Mouse (Mus musculus) intestine, embryonic 14.5 days (tissue): ENCODE measurements at regions not wholly inside any gene's neighbourhood (a gene's known extent, or its start where the extent isn't known, plus 50 kb on each side); places are given as distances from the start of the nearest gene placed in this dataset.

Experiments used
- ATAC-seq: fragments of 200-750 bp; cut with Nextera tagmentation; replicated peaks from 2 replicates; pipeline ENCODE4 v1.8.0; 2017; ENCODE audit warnings: low read depth, moderate number of reproducible peaks, moderate TSS enrichment, moderate library complexity; ENCODE audit not compliant: low FRiP score, low TSS enrichment
- DNase-seq: peaks from one replicate; pipeline ENCODE4 v3.0.0-alpha.2; 2018; ENCODE audit warnings: low spot score
- H3K27ac ChIP-seq: fragments of 300-500 bp; sonication (generic); 2 replicates; pipeline ENCODE4 v1.5.1; 2014; ENCODE audit warnings: low read depth, mild to moderate bottlenecking, control low read depth
- H3K27me3 ChIP-seq: fragments of 300-500 bp; sonication (generic); replicated peaks from 2 replicates; pipeline ENCODE4 v1.6.1; 2014; ENCODE audit warnings: low read length, control low read depth; ENCODE audit not compliant: control insufficient read depth, insufficient read depth
- H3K36me3 ChIP-seq: fragments of 300-500 bp; sonication (generic); 2 replicates; pipeline ENCODE4 v1.6.1; 2014; ENCODE audit warnings: low read length, control low read depth; ENCODE audit not compliant: control insufficient read depth, insufficient read depth
- H3K4me1 ChIP-seq: fragments of 300-500 bp; sonication (generic); replicated peaks from 2 replicates; pipeline ENCODE4 v1.6.1; 2014; ENCODE audit warnings: low read length, control low read depth, mixed read lengths; ENCODE audit not compliant: control insufficient read depth, insufficient read depth
- H3K4me2 ChIP-seq: fragments of 300-500 bp; sonication (generic); 2 replicates; pipeline ENCODE4 v1.6.1; 2014; ENCODE audit warnings: low read length
- H3K4me3 ChIP-seq: fragments of 300-500 bp; sonication (generic); 2 replicates; pipeline ENCODE4 v1.5.1; 2014; ENCODE audit warnings: low read depth, low read length, control low read depth, mixed read lengths
- H3K9ac ChIP-seq: fragments of 300-500 bp; sonication (generic); 2 replicates; pipeline ENCODE4 v1.6.1; 2014; ENCODE audit warnings: mild to moderate bottlenecking, low read length
- H3K9me3 ChIP-seq: fragments of 300-500 bp; sonication (generic); 2 replicates; pipeline ENCODE4 v1.6.1; 2016; ENCODE audit warnings: low read length, control low read depth; ENCODE audit not compliant: control insufficient read depth
- WGBS: fragments of 180-500 bp; shearing (Covaris S2); extraction: QIAGEN DNeasy Blood & Tissue Kit; methylation state at CpG from one replicate; pipeline ENCODE4 v1.1.7; 2014; 5-methylcytosine and 5-hydroxymethylcytosine counted together

DNA sequence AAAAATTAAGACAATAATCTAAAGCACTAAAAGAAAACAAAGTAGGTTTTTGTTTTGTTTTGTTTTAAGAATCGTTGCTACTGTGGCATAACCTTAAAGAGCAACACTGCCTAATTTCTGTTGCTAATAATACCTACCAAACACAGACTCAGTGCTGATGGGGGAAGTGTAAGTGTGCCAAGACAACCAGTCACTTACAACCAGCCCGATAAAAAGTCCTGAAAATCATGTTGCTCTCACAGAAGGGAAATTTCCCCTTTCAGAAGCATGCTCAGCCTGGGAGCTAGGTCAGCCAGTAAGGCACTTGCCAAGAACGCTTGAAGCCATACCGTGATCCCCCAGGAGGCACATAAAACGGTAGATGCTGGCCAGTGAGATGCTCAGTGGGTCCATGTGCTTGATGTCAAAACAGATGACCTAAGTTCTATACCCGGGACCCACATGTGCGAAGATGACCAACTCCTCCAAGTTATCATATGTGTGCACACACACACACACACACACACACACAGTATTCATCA is 324.4 kb upstream of the Noct start:
- no peak overlapping the region for H3K27ac ChIP-seq
- H3K9me3 ChIP-seq: no peaks in the 10 kb centered on the region
- no peak overlapping the region for H3K4me2 ChIP-seq
- no peak for ATAC-seq
- no peak overlapping the region for H3K9ac ChIP-seq
- WGBS: 83% methylated on average over 7 of the region's 7 CpGs
- no peaks in the 10 kb centered on the region; the same call in 1 of the 2 replicates for H3K4me1 ChIP-seq
- no peak overlapping the region for H3K4me3 ChIP-seq
- no peaks in the 10 kb centered on the region for H3K36me3 ChIP-seq
- H3K27me3 ChIP-seq: no peaks in the 10 kb centered on the region
- no peak for DNase-seq

DNA sequence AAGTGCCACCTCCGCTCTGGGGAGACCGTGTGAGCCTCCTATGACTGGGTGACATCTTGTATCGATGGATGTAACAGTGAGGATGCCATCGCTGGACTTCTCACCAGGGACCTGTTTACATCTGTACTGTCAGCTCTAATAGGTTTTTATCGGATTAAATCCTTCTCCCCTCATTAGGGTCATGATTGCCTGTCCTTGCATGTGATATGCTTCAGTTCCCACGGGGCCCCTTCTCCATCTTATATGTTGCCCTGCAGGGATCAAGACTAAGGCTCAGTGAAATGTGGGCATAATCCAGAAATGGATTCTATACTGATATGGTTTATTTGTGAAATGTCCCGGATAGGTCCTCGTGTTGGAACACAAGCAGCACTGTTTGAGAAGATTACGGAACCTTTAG is 323.7 kb upstream of the Noct start:
- Histone ChIP-seq H3K9ac (no peak overlapping the region), H3K27ac (no peak overlapping the region), H3K27me3 (no peaks in the 10 kb centered on the region), H3K4me1 (no peaks in the 10 kb centered on the region; the same call in 1 of the 2 replicates), H3K4me3 (no peak overlapping the region), H3K4me2 (no peak overlapping the region), H3K9me3 (no peaks in the 10 kb centered on the region), H3K36me3 (no peaks in the 10 kb centered on the region)
- ATAC-seq (no peak), DNase-seq (no peak)
- 94% methylated on average over 9 of the region's 9 CpGs for WGBS

DNA sequence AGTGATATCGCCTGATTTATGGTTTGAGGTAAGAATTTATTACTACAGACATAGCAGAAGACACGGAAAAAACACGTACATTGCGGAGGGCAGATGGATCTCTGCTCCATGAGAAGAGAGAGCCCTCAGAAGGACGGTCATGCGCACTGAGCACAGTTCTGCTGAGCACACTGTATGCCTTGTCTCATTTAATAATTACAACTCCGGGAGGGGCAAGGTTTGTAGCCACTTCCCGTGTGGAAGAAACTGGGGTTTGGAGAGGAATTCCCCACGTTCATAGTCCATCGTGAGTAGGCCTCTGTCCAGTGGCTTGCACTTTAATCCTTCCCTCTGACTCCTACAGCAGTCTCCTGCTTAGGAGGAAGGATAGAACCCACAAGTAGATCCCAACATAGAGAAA is 322.9 kb upstream of the Noct start:
- Histone ChIP-seq H3K9me3 (no peaks in the 10 kb centered on the region), H3K27me3 (no peaks in the 10 kb centered on the region), H3K36me3 (no peaks in the 10 kb centered on the region), H3K4me3 (no peak overlapping the region), H3K4me1 (no peaks in the 10 kb centered on the region; the same call in 1 of the 2 replicates), H3K9ac (no peak overlapping the region), H3K4me2 (no peak overlapping the region), H3K27ac (no peak overlapping the region)
- ATAC-seq: no peak
- WGBS: 89% methylated on average over 10 of the region's 10 CpGs
- DNase-seq: no peak

DNA sequence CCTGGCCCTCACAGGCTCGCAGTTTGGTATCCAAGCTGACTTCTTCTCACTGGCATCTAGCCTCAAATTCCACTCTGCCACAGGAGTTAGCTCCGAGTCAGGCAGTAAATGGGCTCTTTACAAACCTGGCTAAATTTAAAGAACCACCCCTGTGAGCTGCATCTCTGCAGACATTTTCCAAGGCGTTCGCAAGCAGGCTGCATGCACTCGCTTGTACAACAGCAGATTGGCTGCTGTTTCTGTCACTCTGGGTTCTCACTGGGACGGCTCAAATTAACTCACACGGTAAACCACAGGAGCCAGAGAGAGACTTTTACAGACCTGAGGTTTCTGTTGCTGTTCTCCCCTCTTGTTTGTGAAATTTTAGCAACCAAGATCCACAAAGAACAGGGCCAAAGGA is 321.3 kb upstream of the Noct start:
- DNase-seq: no peak
- H3K4me3 ChIP-seq: no peak overlapping the region
- 55% methylated on average over 7 of the region's 7 CpGs for WGBS

DNA sequence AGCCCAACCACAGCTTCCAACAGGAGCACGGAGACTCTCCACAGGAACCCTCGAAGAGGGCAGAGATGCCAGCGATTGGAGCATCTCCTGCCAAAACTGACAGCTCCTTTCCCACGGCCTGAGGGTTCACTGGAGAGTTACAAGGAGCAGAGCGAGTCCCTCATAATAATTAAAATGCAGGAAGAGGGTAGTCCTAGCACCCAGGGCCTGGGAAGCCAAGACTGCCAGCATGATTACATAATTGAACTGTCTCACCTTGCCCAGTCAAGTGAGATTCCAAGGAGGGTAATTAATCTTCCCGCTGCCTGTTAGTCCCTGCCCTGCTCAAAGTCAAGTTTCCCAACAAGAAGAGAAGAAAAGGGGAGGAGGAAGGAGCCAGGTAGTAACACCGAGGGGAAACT is 319.5 kb upstream of the Noct start:
- H3K4me2 ChIP-seq: no peak overlapping the region
- no peak overlapping the region for H3K27ac ChIP-seq
- H3K4me3 ChIP-seq: no peak overlapping the region
- 39% methylated on average over 7 of the region's 7 CpGs for WGBS
- H3K27me3 ChIP-seq: no peaks in the 10 kb centered on the region
- no peaks in the 10 kb centered on the region for H3K9me3 ChIP-seq
- DNase-seq (no peak), ATAC-seq (no peak)
- H3K36me3 ChIP-seq: no peaks in the 10 kb centered on the region
- no peaks in the 10 kb centered on the region; the same call in 1 of the 2 replicates for H3K4me1 ChIP-seq
- H3K9ac ChIP-seq: no peak overlapping the region

More for the DNA sequence above, 321.3 kb upstream of the Noct start:
- no peaks in the 10 kb centered on the region for H3K36me3 ChIP-seq
- H3K4me2 ChIP-seq: no peak overlapping the region
- H3K9me3 ChIP-seq: no peaks in the 10 kb centered on the region
- no peaks in the 10 kb centered on the region for H3K27me3 ChIP-seq
- no peaks in the 10 kb centered on the region; the same call in 1 of the 2 replicates for H3K4me1 ChIP-seq
- ATAC-seq: no peak
- H3K27ac ChIP-seq: no peak overlapping the region
- H3K9ac ChIP-seq: no peak overlapping the region

DNA sequence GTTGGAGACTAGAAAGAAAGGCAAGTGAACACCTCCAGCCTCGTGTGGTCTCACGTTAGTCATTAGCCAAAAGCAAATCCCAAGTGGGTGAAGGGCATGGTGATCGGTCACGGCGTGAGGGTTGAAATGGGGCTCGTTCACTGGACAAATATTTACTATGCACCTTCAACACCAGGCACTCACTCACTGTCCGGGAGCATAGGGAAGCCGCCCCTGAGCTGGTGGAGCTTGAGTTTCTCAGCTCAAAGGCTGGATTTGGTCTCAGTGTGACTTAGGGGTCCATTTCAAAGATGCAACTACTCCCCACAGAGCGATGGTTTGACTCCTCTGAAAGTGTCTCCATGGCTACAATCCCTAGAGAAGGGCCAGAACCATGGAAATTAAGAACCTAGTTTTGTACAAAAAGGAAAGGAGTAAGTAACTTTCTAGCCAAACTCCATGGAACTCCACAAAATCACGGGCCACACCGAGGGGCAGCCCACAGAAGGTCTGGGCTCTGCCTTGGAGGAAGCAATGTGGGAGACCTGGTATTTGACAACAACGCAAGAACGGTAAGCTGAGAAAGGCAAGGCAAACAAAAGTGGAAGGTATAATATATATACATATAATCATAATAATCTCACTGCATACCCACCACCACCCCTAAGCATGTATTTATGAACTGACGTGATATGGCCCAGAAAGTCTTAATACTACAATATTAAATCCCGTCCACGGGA is 318.8 kb upstream of the Noct start:
- Histone ChIP-seq H3K36me3 (no peaks in the 10 kb centered on the region), H3K27ac (peak overlapping the region; percentile 29; the same call in 1 of the 2 replicates), H3K4me3 (peak overlapping the region; percentile 32; the same call in 1 of the 2 replicates), H3K4me1 (no peaks in the 10 kb centered on the region; the same call in 1 of the 2 replicates), H3K9ac (peak overlapping the region; percentile 36; the same call in 1 of the 2 replicates), H3K9me3 (no peaks in the 10 kb centered on the region), H3K4me2 (peak overlapping the region; percentile 59), H3K27me3 (no peaks in the 10 kb centered on the region)
- DNase-seq (peak; percentile 67), ATAC-seq (peak; percentile 77)
- 15% methylated on average over 16 of the region's 16 CpGs for WGBS

DNA sequence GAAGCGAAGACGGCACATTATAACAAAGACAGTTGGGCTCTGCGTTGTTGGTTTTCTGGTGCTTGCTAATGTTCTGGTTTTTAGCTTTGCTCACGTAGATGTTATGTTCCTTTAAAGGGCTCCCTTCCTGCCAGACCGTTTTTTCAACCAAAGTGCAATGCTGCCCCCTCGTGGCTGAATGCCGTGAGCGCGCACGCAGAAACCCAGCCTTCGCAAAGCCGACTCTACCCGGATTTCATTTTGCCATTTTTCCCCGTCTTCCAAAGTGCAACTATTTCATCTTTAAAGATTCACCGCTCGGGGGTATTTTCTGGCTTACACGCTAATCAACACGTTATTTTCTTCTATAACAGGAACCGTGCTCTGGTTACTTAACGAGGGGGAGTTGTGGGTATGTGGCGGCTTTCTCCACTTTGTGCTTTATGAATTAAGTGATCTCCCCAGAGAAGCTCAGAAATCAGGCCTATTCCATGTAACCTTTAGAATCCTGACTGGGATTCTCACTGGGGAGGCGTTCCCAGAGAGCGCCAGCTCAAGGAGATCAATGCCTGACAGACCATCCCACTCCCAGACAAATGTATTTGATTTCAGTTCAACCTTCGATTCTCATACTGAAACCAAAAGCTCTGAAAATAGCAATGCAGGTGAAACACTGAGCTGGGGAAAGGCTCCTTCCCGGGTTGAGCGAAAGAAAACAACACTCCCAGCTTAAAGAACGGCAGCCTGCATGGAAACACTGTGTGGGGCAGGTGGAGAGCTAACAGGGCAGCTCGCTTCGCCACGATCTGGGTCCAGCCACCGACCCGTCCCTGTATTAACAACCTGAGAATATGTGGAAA is 318.0 kb upstream of the Noct start:
- H3K27ac ChIP-seq: peak overlapping the region; percentile 29; the same call in 1 of the 2 replicates
- ATAC-seq (peak; percentile 78; the same call in 1 of the 2 replicates), DNase-seq (peak; percentile 99)
- H3K4me3 ChIP-seq: peak overlapping the region; percentile 32; the same call in 1 of the 2 replicates
- 15% methylated on average over 32 of the region's 32 CpGs for WGBS
- H3K36me3 ChIP-seq: no peaks in the 10 kb centered on the region
- no peaks in the 10 kb centered on the region for H3K27me3 ChIP-seq
- H3K4me1 ChIP-seq: no peaks in the 10 kb centered on the region; the same call in 1 of the 2 replicates
- H3K4me2 ChIP-seq: peak overlapping the region; percentile 59
- peak overlapping the region; percentile 36; the same call in 1 of the 2 replicates for H3K9ac ChIP-seq
- H3K9me3 ChIP-seq: no peaks in the 10 kb centered on the region

DNA sequence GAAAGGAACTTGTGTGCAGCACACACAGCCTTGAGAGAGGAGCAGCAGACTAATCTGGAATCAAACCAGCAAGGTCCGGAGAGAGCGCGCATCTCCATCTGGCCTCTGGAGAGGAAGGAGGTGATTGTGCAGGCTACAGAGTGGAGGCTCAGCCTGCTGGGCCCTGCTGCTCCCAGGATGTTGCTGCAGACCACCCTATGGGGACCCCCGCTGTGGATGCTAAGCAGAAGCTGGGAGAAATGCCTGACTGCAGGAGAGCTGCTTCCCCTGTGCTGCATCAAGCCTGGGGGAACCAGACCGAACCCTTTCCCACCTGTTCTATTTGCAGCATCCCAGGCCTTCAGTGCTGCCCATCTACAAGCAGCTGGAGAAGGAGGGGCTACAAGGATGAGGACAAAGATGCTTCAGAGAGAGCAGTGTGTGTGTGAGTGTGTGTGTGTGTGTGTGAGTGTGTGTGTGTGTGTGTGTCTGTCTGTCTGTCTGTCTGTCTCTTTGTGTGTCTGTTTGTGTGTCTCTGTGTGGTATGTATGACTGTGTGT is 311.2 kb upstream of the Noct start:
- H3K4me2 ChIP-seq: no peak overlapping the region
- H3K9ac ChIP-seq: no peak overlapping the region
- H3K9me3 ChIP-seq: no peaks in the 10 kb centered on the region
- no peak overlapping the region for H3K4me3 ChIP-seq
- ATAC-seq (no peak), DNase-seq (no peak)
- H3K27me3 ChIP-seq: no peaks in the 10 kb centered on the region
- 81% methylated on average over 5 of the region's 5 CpGs for WGBS
- H3K36me3 ChIP-seq: no peaks in the 10 kb centered on the region
- no peak overlapping the region for H3K27ac ChIP-seq
- H3K4me1 ChIP-seq: no peaks in the 10 kb centered on the region
